Mouse (Mus musculus): Measurements from ENCODE around the gene E130308A19Rik. TPM values are rescaled to one million over a fixed set of nuclear protein-coding genes. Genes with fewer than 3 reads are reported as not detected.

Gene E130308A19Rik
- total and polyA plus RNA-seq, 2 experiments from 2014 or later: 11.3 to 16.3 TPM

DNA sequence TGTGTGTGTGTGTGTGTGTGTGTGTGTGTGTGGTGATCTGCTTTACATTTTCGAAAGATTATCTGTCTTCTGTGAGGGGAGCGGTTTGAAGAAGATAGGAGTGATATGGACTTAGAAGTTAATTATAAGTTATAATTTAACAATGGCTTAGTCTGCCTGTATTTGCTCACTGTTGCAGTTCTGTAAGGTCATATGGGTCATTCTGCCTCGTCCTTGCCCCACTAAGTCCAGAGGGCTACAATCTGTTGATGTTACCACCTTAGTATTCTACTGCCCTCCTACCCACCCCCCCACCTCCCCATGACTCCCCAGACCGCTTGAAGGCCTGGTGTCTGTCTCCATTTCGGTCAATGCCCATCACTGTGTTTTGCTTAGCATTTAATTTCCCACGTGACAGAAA is 37.4 kb downstream of the E130308A19Rik start:
- 92% methylated on average over 6 of the region's 6 CpGs for WGBS

DNA sequence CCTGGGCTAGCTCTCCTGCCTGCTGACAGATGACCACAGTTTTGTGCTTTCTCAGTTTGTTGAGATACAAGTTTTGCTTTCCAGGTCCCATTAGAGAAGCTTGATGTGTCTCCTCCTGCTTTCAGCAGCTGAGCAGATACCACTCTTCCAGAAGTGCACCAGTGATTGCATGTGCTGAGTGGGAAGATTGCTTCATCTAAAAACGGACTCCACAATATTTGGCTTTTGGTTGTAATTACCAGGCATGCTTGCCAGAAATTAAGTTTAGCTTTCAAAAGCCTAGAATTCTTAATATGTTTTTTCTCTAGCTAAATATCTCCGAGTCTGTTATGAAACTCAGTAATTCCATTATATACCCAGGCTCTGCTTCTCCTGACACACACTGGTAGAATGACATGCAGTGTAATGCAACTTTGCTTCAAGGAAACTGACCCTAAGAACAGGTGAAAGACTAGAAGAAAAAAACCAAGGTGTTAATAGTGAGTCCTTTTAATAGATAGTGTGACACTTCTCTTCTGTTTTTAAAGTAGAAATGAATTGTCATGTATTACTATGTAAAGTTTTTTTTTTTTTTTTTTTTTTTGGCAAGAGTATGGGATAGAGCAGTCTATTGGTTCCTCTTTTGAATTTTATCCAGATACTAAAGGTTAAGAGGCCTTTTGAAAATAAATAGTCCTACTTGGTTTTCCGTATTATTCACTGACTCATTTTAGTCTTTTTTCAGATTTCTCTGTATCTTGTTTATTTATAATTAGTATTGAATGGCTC is 40.7 kb downstream of the E130308A19Rik start:
- Histone ChIP-seq H3K27me3 (ENCODE audit: control insufficient read depth, insufficient read depth, low read length) (no peaks in the 10 kb centered on the region), H3K36me3 (replicated peaks; ENCODE audit: control insufficient read depth, insufficient read depth, low read length) (no peaks in the 10 kb centered on the region), H3K4me3 (ENCODE audit: low read depth, low read length) (no peak overlapping the region), H3K4me1 (ENCODE audit: control insufficient read depth, insufficient read depth) (peaks cover 15% of the 10 kb centered on the region; the same call in 1 of the 2 replicates), H3K9ac (replicated peaks; ENCODE audit: low read depth, low read length) (no peak overlapping the region), H3K9me3 (replicated peaks; ENCODE audit: control insufficient read depth, low read length) (no peaks in the 10 kb centered on the region), H3K27ac (ENCODE audit: low read depth) (no peak overlapping the region), H3K4me2 (ENCODE audit: low read depth, low read length) (no peak overlapping the region)
- DNase-seq (ENCODE audit: low spot score) (no peak), ATAC-seq (ENCODE audit: insufficient read depth, low read depth) (no peak)
- TF ChIP-seq CTCF (IDR thresholded peaks at IDR 0.05; ENCODE audit: low read depth) (no peak), EP300 (IDR thresholded peaks at IDR 0.05; ENCODE audit: low read depth) (no peak)
- WGBS: 50% methylated on average over 3 of the region's 3 CpGs

More for the DNA sequence above, 37.4 kb downstream of the E130308A19Rik start:
- no peak for TF ChIP-seq CTCF (IDR thresholded peaks at IDR 0.05; ENCODE audit: low read depth)
- no peak for TF ChIP-seq EP300 (IDR thresholded peaks at IDR 0.05; ENCODE audit: low read depth)
- Histone ChIP-seq H3K4me2 (ENCODE audit: low read depth, low read length) (no peak overlapping the region), H3K9ac (replicated peaks; ENCODE audit: low read depth, low read length) (no peak overlapping the region), H3K27me3 (ENCODE audit: control insufficient read depth, insufficient read depth, low read length) (no peaks in the 10 kb centered on the region), H3K36me3 (replicated peaks; ENCODE audit: control insufficient read depth, insufficient read depth, low read length) (no peaks in the 10 kb centered on the region), H3K4me3 (ENCODE audit: low read depth, low read length) (no peak overlapping the region), H3K9me3 (replicated peaks; ENCODE audit: control insufficient read depth, low read length) (no peaks in the 10 kb centered on the region), H3K4me1 (ENCODE audit: control insufficient read depth, insufficient read depth) (peaks cover 15% of the 10 kb centered on the region; the same call in 1 of the 2 replicates), H3K27ac (ENCODE audit: low read depth) (no peak overlapping the region)
- ATAC-seq (ENCODE audit: insufficient read depth, low read depth): no peak
- DNase-seq (ENCODE audit: low spot score): no peak

DNA sequence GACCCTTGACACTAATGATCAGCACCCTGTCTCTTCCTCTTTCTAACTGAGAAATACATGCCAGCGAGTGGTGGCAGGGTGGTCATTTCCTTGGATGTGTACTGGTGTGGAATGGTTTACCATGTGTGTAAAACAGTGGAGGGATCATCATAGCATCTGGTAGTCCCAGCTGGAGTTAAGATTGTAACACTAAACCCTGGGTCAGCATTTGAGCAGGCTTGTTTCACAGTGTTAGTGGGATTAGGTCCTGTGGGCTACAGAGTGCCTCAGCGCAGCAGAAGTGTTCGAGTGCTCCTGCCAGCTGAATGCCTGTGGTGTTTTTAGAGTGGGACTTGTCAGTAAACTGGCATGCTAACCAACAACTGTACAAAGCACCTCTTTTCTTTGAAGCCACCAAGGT is 42.0 kb downstream of the E130308A19Rik start:
- no peak overlapping the region for H3K4me2 ChIP-seq (ENCODE audit: low read depth, low read length)
- no peaks in the 10 kb centered on the region for H3K9me3 ChIP-seq (replicated peaks; ENCODE audit: control insufficient read depth, low read length)
- H3K4me1 ChIP-seq (ENCODE audit: control insufficient read depth, insufficient read depth): peaks cover 15% of the 10 kb centered on the region; the same call in 1 of the 2 replicates
- no peak for DNase-seq (ENCODE audit: low spot score)
- H3K27me3 ChIP-seq (ENCODE audit: control insufficient read depth, insufficient read depth, low read length): no peaks in the 10 kb centered on the region
- H3K9ac ChIP-seq (replicated peaks; ENCODE audit: low read depth, low read length): no peak overlapping the region; the same call in 1 of the 2 replicates
- TF ChIP-seq EP300 (IDR thresholded peaks at IDR 0.05; ENCODE audit: low read depth) (no peak), CTCF (IDR thresholded peaks at IDR 0.05; ENCODE audit: low read depth) (no peak)
- no peak overlapping the region for H3K27ac ChIP-seq (ENCODE audit: low read depth)
- WGBS: 56% methylated on average over 3 of the region's 3 CpGs
- no peak for ATAC-seq (ENCODE audit: insufficient read depth, low read depth)
- H3K4me3 ChIP-seq (ENCODE audit: low read depth, low read length): no peak overlapping the region
- H3K36me3 ChIP-seq (replicated peaks; ENCODE audit: control insufficient read depth, insufficient read depth, low read length): no peaks in the 10 kb centered on the region

DNA sequence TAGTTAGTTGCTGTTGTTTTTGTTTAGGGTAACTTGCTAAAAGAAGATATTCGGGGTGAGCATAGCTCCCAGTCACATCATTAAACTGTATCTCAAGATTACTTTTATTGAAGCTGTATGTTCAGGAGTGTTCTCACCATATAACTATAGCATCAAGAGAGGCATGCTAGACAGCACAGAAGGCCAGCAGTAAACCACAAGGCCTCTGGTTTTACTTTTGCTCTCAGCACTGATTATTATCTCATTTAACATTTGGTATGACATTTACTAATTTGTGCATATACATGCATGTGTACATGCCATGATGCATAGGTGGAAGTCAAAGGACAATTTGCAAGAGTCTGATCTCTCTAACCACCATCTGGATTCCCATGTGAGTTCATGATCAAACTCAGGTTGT is 43.1 kb downstream of the E130308A19Rik start:
- Histone ChIP-seq H3K4me2 (ENCODE audit: low read depth, low read length) (no peak overlapping the region), H3K27me3 (ENCODE audit: control insufficient read depth, insufficient read depth, low read length) (no peaks in the 10 kb centered on the region), H3K4me3 (ENCODE audit: low read depth, low read length) (no peak overlapping the region), H3K9ac (replicated peaks; ENCODE audit: low read depth, low read length) (no peak overlapping the region), H3K4me1 (ENCODE audit: control insufficient read depth, insufficient read depth) (peaks cover 15% of the 10 kb centered on the region; the same call in 1 of the 2 replicates), H3K36me3 (replicated peaks; ENCODE audit: control insufficient read depth, insufficient read depth, low read length) (no peaks in the 10 kb centered on the region), H3K27ac (ENCODE audit: low read depth) (no peak overlapping the region), H3K9me3 (replicated peaks; ENCODE audit: control insufficient read depth, low read length) (no peaks in the 10 kb centered on the region)
- WGBS: 92% methylated on average over 1 of the region's 1 CpGs
- TF ChIP-seq EP300 (IDR thresholded peaks at IDR 0.05; ENCODE audit: low read depth) (no peak), CTCF (IDR thresholded peaks at IDR 0.05; ENCODE audit: low read depth) (no peak)
- no peak for DNase-seq (ENCODE audit: low spot score)
- no peak for ATAC-seq (ENCODE audit: insufficient read depth, low read depth)

DNA sequence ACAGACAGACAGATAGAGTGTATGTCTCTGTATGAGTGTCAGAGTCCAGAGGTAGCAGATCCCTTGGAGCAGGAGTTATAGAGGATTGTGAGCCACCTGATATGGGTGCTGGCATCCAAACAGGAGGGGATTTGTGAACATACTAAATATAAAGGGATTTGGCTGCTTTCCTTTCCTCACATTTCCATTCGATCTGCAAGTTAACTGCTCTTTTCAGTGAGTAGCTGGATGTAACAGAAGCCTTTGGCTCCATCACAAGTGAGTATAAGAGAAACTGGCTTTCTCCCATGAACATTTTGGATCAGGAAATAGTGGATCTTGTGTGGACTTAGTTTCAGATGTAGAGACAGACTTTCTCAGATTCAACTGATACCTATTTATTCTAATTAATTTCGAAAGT is 44.0 kb downstream of the E130308A19Rik start:
- Histone ChIP-seq H3K4me2 (ENCODE audit: low read depth, low read length) (no peak overlapping the region), H3K4me1 (ENCODE audit: control insufficient read depth, insufficient read depth) (peaks cover 15% of the 10 kb centered on the region; the same call in 1 of the 2 replicates), H3K9me3 (replicated peaks; ENCODE audit: control insufficient read depth, low read length) (no peaks in the 10 kb centered on the region), H3K9ac (replicated peaks; ENCODE audit: low read depth, low read length) (no peak overlapping the region), H3K27ac (ENCODE audit: low read depth) (no peak overlapping the region), H3K4me3 (ENCODE audit: low read depth, low read length) (no peak overlapping the region), H3K36me3 (replicated peaks; ENCODE audit: control insufficient read depth, insufficient read depth, low read length) (no peaks in the 10 kb centered on the region), H3K27me3 (ENCODE audit: control insufficient read depth, insufficient read depth, low read length) (no peaks in the 10 kb centered on the region)
- no peak for TF ChIP-seq EP300 (IDR thresholded peaks at IDR 0.05; ENCODE audit: low read depth)
- TF ChIP-seq CTCF (IDR thresholded peaks at IDR 0.05; ENCODE audit: low read depth): no peak
- WGBS: 69% methylated on average over 2 of the region's 2 CpGs
- DNase-seq (ENCODE audit: low spot score) (no peak), ATAC-seq (ENCODE audit: insufficient read depth, low read depth) (no peak)

Measured in heart, postnatal 0 days (tissue).